In genomic region chr5:96968628-96969027, GRCm38 (mm10) we compare ENCODE assay signal across 11 mouse cellular contexts. TPM values are rescaled to one million over a fixed set of nuclear protein-coding genes. Genes with fewer than 3 reads are reported as not detected.
DNase-seq lines count a peak whose midpoint lies in the region; ATAC-seq and TF ChIP-seq lines count a peak whose summit lies in the region.
"Had no signal": no experiment of that assay in that cellular context is flagged by ENCODE, and none has a peak within 500 bp of the region (broad histone marks: within the 10 kb centered on the region; RNA-seq: fewer than 3 reads in every experiment).

No protein-coding gene starts in this region.

- no peak overlapping the region for H3K9ac ChIP-seq in hindbrain, postnatal 0 days (replicated peaks; ENCODE audit: low read length)
- 0 out of 2 replicates have a peak overlapping the region, but pooled peaks have one; percentile 5 for H3K9ac ChIP-seq in liver, embryonic 12.5 days
- H3K9ac ChIP-seq: forebrain, embryonic 15.5 days had no signal

- ATAC-seq in hindbrain, postnatal 0 days = no peak
- ATAC-seq in G1E (ENCODE audit: extremely low read depth, insufficient number of reproducible peaks, low FRiP score, poor library complexity, severe bottlenecking) = peak; percentile 93
- peak; percentile 28; the same call in 1 of the 2 replicates for ATAC-seq in liver, embryonic 12.5 days
- ATAC-seq: forebrain, embryonic 15.5 days had no signal

- H3K4me1 ChIP-seq in hindbrain, embryonic 10.5 days (replicated peaks) = peaks cover 46% of the 10 kb centered on the region
- H3K4me1 ChIP-seq in hindbrain, postnatal 0 days (ENCODE audit: insufficient read depth, low read length) = no peaks in the 10 kb centered on the region
- H3K4me1 ChIP-seq in G1E (ENCODE audit: insufficient read depth, low read depth, low read length) = peaks cover 77% of the 10 kb centered on the region
- H3K4me1 ChIP-seq in liver, embryonic 12.5 days = peaks cover 50% of the 10 kb centered on the region

- 11% methylated on average over 6 of the region's 6 CpGs for WGBS in hindbrain, embryonic 10.5 days
- whole genome bisulfite sequencing in hindbrain, postnatal 0 days = 26% methylated on average over 6 of the region's 6 CpGs
- WGBS in liver, embryonic 12.5 days (ENCODE audit: insufficient replicate concordance) = 23% methylated on average over 6 of the region's 6 CpGs

- H3K36me3 ChIP-seq in hindbrain, embryonic 10.5 days = no peaks in the 10 kb centered on the region
- H3K36me3 ChIP-seq in hindbrain, postnatal 0 days (ENCODE audit: insufficient read depth, low read length) = no peaks in the 10 kb centered on the region
- no peaks in the 10 kb centered on the region for H3K36me3 ChIP-seq in G1E (replicated peaks)
- no peaks in the 10 kb centered on the region for H3K36me3 ChIP-seq in liver, embryonic 12.5 days
- H3K36me3 ChIP-seq: forebrain, embryonic 15.5 days had no signal

- no peak for TF ChIP-seq CTCF in hindbrain, postnatal 0 days (IDR thresholded peaks at IDR 0.05; ENCODE audit: low read depth)
- TF ChIP-seq CTCF in G1E (IDR thresholded peaks at IDR 0.05; ENCODE audit: low read depth, low read length) = no peak

- H3K9me3 ChIP-seq in hindbrain, embryonic 10.5 days = no peaks in the 10 kb centered on the region
- no peaks in the 10 kb centered on the region for H3K9me3 ChIP-seq in hindbrain, postnatal 0 days (ENCODE audit: low read length)
- H3K9me3 ChIP-seq in G1E (replicated peaks) = peaks cover 4% of the 10 kb centered on the region; the same call in 1 of the 2 replicates
- no peaks in the 10 kb centered on the region for H3K9me3 ChIP-seq in liver, embryonic 12.5 days (replicated peaks)
- H3K9me3 ChIP-seq: forebrain, embryonic 15.5 days had no signal

- DNase-seq in hindbrain, embryonic 10.5 days (ENCODE audit: low spot score) = peak; percentile 51
- DNase-seq in hindbrain, postnatal 0 days (ENCODE audit: low spot score) = no peak
- DNase-seq in G1E (ENCODE audit: low spot score) = peak; percentile 54
- DNase-seq in forelimb bud, embryonic 11.5 days (ENCODE audit: low read depth, low spot score) = peak; percentile 69
- no peak for DNase-seq in layer of hippocampus, adult 18-20 months (ENCODE audit: low spot score in 2 of 2)
- DNase-seq in right cerebral cortex, postnatal 4 days = no peak
- DNase-seq in adrenal gland, postnatal 36 days = no peak
- DNase-seq: lung, postnatal 14 days; right cerebral cortex, adult 18-20 months had no signal

- H3K27me3 ChIP-seq in hindbrain, embryonic 10.5 days (ENCODE audit: insufficient read depth, poor library complexity, severe bottlenecking) = no peaks in the 10 kb centered on the region
- H3K27me3 ChIP-seq in hindbrain, postnatal 0 days (ENCODE audit: insufficient read depth, low read length) = no peaks in the 10 kb centered on the region
- H3K27me3 ChIP-seq in G1E (ENCODE audit: insufficient read depth, low read length) = no peaks in the 10 kb centered on the region
- H3K27me3 ChIP-seq in liver, embryonic 12.5 days (replicated peaks) = no peaks in the 10 kb centered on the region
- H3K27me3 ChIP-seq: forebrain, embryonic 15.5 days had no signal

- H3K4me2 ChIP-seq in hindbrain, postnatal 0 days (ENCODE audit: low read depth, low read length) = no peak overlapping the region
- H3K4me2 ChIP-seq in liver, embryonic 12.5 days = no peak overlapping the region
- H3K4me2 ChIP-seq: forebrain, embryonic 15.5 days had no signal

- H3K27ac ChIP-seq in hindbrain, embryonic 10.5 days = peak overlapping the region; percentile 78
- H3K27ac ChIP-seq in hindbrain, postnatal 0 days = no peak overlapping the region
- H3K27ac ChIP-seq in liver, embryonic 12.5 days = peak overlapping the region; percentile 27; the same call in 1 of the 2 replicates
- H3K27ac ChIP-seq: forebrain, embryonic 15.5 days had no signal

- H3K4me3 ChIP-seq in hindbrain, embryonic 10.5 days = no peak overlapping the region
- no peak overlapping the region for H3K4me3 ChIP-seq in hindbrain, postnatal 0 days (ENCODE audit: low read length)
- peak overlapping the region; percentile 70 for H3K4me3 ChIP-seq in G1E (ENCODE audit: low read depth, low read length)
- H3K4me3 ChIP-seq in liver, embryonic 12.5 days = no peak overlapping the region
- H3K4me3 ChIP-seq: forebrain, embryonic 15.5 days had no signal

RNA-seq across cellular contexts. Expression of gene Bmp2k, which starts 28.9 kb away (rescaled TPM):
- 10.1 and 10.2 TPM in 2 replicates for polyA plus RNA-seq in hindbrain, embryonic 10.5 days (2016; fragmentation: Nextera tagmentation; extraction: Ambion mirVana)
- total RNA-seq in hindbrain, postnatal 0 days (2014; rRNA removed) = 18.5 and 21.7 TPM in 2 replicates
- polyA plus RNA-seq in hindbrain, postnatal 0 days (2015; fragmentation: Nextera tagmentation; extraction: Ambion mirVana) = 10.3 and 10.5 TPM in 2 replicates
- total RNA-seq in G1E (2014; fragmentation: Nextera tagmentation) (944 and 1,145 TPM in 2 replicates), G1E (2017) (341 and 380 TPM in 2 replicates)
- polyA plus RNA-seq in G1E (2012) = 51.6 and 52.6 TPM in 2 replicates
- 57.2 and 59.8 TPM in 2 replicates for polyA plus RNA-seq in liver, embryonic 12.5 days (2016; fragmentation: Nextera tagmentation; extraction: Ambion mirVana)
- total RNA-seq in layer of hippocampus, adult 18-20 months (2021) = 10 to 100 TPM; 13.5 to 14.1 TPM
- total RNA-seq in adrenal gland, postnatal 36 days (2021) = 10 to 100 TPM; 31.1 to 51.6 TPM

Comparison
In these comparisons a context has a peak if more than half of its experiments do, and no peak if none do; other contexts are left out.
1. DNase-seq: peak in hindbrain, embryonic 10.5 days (single experiment), G1E (single experiment) and forelimb bud, embryonic 11.5 days (single experiment); none in hindbrain, postnatal 0 days (single experiment), layer of hippocampus, adult 18-20 months (0 of 2), right cerebral cortex, postnatal 4 days (single experiment) and adrenal gland, postnatal 36 days (0 of 2).
2. RNA of gene Bmp2k, which starts 28.9 kb away (total RNA-seq): 341 to 1,145 TPM in G1E; 31.1 to 51.6 TPM in adrenal gland, postnatal 36 days, 18.5 to 21.7 TPM in hindbrain, postnatal 0 days and 13.5 to 14.1 TPM in layer of hippocampus, adult 18-20 months; every median in the first group is over 4 times any median in the second.